Mouse (Mus musculus) adrenal gland, postnatal 10 days (tissue): Measurements from ENCODE around the gene Gfi1b. TPM values are rescaled to one million over a fixed set of nuclear protein-coding genes. Genes with fewer than 3 reads are reported as not detected.

Experiments
- DNase-seq: peaks from one replicate; pipeline ENCODE4 v3.0.0; 2021; ENCODE audit warnings: mixed read lengths
- total RNA-seq, 2 experiments: library from RNA; stranded (reverse); gene quantifications; 2 replicates each; pipeline ENCODE4 v1.2.3; 2021

Gfi1b gene
- total RNA-seq, 2 experiments from 2014 or later = 0.66 to 4.4 TPM

DNA sequence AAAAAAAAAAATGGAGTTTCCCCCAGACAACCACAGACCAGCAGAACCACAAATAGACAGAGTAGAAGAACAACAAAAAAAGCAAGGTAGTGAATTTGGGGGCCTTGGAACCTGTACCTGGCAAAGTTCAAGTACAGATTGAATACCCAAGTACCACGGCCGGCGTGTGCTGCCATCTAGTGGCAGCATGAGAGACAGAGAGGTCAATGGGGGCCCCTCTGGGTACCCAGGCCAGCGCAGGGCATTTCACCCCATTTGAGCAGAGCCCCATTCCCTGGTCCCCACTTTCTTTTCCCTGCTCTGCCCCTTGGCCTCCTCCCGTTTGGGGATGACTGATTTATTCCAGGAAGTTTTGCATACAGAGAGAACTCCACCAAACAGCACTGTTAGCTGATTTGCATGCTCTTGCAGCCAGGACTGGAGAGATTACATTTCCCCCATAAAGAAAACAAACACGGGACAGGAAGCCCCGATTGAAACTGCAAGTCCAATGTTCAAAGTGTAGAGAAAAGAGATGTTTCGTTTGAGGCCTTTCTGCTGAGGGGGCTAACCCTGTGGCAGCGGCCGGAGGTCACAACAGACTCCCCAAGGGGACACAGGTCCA lies 841 bp upstream of the Gfi1b start:
- DNase-seq = peak; percentile 53

- DNase-seq = no peak
Observed at GRCm38 (mm10) chr2:28621111-28621510, 671 bp downstream of the Gfi1b start.

DNA sequence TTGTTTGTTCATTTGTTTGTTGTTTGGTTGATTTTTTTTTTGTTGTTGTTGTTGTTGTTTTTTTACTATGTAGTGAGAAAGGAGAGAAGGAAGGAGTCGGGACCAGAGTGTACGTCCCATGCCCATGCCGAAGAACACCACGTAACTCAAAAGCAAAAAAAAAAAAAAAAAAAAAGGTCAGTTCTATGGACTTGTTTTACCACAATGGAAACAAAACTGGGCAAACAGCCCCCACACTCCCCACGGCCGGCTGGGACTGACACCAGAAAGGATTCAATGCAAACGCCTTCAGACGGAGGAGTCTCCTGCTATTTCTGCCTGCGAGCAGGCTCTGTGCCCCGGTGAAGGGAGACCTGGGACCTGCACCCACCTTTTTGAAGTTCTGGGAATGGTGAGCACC lies 1.3 kb downstream of the Gfi1b start:
- DNase-seq = no peak

DNA sequence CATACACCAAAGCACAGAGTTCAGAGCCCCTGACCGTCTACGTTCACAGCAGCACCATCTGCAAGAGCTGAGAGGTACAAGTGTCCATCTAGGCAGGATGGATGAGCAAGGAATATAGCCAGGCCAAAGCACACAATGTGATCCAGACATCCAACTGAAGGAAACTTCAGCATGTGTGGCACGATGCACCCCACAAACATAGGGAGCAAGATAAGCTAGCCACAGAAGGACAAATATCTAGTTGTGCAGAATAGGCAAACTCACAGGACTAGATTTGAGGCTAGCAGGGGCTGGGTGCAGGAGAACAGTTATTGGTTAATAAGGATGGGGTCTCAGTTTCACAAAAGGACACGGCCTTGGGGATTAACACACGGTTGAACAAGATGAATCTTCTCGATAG lies 2.4 kb downstream of the Gfi1b start:
- no peak for DNase-seq

DNA sequence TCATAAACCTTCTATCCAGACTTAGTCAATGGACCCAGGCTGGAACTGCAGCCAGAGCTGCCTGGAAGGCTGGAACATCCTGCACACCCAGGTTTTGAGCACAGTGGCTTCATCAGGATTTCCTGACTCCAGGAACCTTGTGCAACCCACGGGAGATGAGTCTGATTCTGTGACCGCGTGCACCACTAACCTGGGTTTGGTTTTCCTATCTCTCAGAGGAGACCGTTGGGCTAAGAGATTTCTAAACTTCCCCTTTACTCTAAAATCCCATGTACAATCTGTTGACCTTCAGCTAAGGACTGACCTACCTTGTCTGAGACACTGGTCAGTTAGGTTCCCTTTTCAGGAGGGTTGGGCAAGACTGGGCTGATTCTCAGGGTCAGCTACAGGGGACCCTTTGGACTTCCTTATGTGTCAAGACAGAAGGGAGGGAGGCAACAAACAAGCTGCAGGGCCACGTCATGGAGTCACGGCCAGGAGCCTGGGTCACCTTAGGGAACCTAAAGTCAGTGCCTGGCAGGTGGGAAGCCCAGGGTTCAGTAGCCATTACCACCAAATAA lies 2.9 kb downstream of the Gfi1b start:
- DNase-seq = no peak

DNA sequence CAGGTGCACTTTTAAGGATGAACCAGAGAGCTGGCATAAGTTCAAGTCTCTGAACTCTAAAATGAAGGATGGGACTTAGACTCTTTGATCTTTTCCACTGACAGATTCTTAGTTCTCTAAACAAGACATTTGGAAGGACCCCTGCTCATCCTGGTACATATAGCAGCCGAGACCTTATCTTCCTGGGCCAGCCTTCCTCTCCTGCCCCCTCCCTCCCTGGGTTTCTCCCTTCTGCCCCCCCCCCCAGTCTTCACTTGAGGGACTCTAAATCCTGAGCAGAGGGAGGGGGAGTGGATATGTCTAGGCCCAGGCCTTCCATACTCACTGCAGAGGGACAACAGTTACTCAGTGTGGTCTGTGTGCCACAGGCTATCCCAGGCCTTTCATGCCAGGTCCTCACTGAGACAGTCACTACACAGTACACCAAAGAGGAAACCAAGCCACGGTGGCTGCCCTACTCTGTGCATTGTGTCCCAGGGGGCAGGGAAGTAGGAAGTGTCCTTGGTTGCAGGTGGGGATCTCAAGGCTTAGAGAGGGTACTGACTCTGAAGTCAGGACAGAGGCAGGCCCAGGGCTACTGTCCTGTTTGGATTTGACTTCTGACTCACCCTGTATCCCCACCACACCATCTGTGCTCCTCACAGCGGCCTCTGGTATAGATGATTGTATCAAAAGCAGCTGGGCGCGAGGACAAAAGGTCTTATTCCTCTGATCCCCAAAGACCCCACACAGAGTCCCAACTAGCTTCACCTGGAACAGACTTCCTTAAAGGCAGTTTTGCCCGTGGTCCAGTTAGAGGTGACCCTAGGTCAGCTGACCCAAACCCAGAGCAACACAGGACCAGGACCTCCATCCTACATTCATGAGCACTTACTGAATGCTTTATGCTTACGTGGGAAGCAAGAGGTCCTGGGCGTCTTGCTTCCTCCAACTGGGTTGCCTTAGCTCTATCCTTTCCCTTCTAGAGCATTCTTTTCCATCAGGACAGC lies 4.0 kb downstream of the Gfi1b start:
- DNase-seq = no peak

GRCm38 (mm10) chr2:28616874-28617273 lies 4.9 kb downstream of the Gfi1b start:
- no peak for DNase-seq

DNA sequence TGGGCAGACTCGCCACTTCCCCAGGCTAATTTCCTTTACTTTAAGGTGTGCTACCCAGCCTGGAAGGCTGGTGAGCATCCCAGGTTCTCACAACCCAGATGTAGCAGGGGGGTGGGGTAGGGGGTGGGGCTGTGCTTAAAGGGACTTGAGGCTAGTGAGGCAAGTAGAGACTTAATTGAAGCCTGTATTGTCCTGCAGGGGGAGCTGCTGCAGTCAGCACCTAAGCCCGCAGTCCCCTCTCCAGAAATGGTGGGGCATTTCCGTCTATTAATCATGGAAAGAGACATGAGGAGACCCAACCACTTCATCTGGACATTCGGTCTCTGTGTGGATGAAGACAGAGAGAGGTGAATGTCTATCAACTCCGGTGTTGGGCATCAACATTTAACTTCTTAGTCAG lies 5.4 kb downstream of the Gfi1b start:
- no peak for DNase-seq

- no peak for DNase-seq
Observed at GRCm38 (mm10) chr2:28613599-28613998, 8.2 kb downstream of the Gfi1b start.

DNA sequence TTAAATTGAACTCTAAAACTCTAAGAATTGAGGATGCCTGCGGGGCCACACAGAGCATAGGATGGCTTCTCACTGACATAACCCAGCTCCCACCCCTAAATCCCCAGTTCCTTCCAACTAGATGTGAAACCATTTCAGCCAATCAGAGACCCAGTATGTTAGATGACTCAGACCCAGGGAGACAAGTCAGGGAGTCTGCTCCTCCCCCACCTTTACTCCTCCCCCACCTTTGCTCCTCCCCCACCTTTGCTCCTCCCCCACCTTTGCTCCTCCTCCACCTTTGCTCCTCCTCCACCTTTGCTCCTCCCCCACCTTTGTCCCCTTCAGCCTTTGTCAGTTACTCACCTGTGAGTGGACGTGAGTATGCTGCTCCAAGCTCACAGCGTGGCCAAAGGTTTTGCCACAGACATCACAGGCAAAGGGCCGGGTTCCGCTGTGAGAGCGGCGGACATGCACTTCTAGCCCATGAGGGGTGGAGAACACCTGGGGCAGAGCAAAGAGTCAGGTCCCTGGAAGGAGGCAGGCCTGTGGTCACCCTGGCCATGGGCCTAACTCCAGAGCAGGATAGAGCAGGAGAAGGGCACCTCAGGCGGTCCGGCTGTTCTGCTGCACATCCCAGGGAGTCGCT lies 9.2 kb downstream of the Gfi1b start:
- DNase-seq = no peak

DNA sequence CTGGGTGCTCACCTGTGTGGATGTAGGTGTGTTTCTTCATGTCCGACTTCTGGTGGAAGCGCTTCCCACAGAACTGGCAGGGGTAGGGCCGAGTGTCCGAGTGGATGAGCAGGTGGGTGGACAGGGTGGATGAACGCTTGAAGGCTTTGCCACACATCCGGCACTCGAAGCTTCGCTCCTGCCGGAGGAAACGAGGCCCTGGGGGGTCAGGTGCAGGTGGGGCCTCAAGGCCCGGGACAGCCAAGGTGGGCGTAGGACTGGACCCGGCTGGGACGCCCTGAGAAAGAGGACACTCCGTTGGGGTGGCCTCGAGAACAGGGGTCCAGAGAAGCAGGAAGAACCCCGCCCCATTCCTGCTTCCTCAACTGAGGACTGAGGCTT lies 10.4 kb downstream of the Gfi1b start:
- DNase-seq = no peak

DNA sequence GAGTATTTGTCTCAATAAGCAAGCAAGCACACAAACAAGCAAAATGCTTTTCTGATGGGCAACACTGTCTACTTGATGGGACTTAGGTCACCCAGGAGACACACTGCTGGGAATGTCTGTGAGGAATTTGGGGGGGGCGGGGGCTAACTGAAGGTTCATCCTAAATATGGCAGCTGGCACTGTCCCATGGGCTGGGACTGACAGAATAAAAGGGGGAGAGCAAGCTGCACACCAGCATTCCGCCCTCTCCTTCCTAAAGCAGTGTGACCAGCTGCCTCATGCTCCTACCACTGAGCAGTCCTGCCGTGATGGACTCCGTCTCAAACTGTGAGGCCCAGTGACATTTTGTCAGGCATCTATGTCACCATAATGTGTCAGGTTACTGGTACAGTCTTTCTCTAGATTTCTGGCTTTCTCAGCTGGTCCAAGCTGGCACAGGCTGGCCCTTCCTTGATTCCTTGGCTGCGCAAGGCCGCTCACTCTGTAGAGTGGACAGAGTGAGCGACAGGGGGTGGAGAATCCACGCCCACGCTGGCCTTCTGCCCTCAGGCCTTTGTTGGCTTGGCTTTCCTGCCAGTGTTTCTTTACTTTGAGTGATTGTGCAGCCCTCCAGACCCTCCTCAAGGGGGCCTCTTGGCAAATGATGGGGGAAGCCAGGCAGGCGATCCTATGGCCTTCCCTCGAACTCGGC lies 10.9 kb downstream of the Gfi1b start:
- no peak for DNase-seq

DNA sequence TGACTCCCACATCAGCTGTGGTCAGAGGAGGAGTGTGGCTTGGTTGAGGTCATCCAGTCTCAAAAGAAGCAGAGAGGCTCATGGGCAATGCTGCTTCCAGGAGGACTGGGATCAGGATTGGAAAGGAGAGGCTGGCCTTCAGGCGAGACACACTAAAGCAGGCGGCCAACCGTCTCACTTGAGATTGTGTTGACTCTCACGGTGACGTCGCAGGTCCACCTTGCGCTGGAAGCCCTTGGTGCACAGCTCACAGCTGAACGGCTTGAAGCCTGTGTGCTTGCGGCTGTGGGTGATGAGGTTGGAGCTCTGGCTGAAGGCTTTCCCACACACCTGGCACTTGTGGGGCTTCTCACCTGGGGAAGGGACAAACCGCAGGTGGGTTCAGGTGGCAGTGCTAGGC lies 11.9 kb downstream of the Gfi1b start:
- DNase-seq = no peak

DNA sequence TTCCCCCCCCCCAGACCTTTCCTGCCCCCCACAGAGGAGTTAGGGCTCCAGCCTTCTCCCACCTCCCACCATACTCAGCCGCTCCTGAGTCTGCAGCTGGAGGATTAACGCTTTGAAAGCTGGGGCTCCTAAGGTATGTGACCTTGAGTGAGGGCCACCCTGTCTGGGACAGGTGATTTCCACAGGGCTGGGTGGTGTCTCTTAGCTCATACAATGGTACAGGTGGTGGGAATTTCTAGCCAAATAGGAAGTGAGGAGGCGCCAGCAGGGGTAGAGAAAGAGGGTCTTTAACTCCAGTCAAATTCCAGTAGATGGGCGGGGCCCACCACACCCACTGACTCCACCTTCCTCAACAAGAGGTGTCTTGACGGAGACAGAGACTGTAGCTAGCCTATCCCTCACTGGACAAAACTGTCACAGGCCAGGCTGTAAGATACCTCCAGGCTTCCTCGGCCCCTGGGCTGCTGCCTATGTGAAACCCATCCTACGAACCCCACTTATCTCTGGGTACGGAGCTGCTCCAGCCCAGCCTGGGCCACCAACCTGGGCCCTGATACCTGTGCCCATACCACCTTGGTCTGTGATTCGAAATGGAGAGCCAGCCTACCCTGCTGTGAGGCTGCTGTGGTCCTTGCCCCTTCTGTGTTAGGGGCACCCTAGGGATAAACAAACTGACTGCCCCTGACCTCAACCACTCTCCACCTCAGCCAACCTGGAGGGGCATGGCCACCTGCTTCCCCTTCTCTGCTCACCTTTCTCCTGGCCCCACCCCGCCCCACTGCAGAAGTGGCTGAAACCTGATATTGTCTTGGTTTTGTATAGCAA lies 14.2 kb downstream of the Gfi1b start:
- no peak for DNase-seq

DNA sequence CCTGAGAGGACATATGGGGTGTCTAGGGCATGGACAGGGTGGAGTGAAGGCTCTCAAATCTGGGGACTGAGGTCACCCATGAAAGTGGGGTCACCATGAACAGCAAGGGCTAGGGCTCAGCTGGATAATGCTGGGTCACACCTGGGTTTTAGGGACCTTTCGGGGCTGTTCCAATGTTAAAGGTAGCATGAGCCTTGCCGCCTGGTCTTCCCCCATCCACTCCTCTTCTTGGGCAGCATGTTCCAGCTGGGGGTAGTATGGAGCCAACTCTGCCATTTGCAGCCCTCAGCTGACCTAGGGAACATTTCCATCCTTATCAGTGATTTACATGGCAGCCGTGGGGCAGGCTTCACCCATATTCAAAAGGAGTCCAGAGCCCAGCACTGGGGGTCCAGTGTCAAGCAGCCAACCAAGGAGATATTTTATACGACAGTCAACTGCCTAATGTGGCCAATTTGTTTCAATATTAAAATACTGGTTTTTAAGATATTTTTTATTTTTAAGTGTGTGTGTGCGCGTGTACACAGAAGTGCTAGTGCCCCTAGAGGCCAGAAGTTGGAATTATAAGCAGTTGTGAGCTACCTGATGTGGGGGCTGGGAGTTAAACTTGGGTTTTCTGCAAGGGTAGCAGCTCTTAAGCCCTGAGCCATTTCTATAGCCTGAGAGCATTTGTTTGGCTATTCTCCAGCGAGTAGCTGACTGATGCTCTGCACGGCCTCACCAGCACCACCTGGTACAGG lies 15.0 kb downstream of the Gfi1b start:
- DNase-seq = no peak

- DNase-seq = no peak
Observed at GRCm38 (mm10) chr2:28605789-28606541, 15.8 kb downstream of the Gfi1b start.

- no peak for DNase-seq
Observed at GRCm38 (mm10) chr2:28603542-28603941, 18.2 kb downstream of the Gfi1b start.

- no peak for DNase-seq
Observed at GRCm38 (mm10) chr2:28601720-28602590, 19.8 kb downstream of the Gfi1b start.

DNA sequence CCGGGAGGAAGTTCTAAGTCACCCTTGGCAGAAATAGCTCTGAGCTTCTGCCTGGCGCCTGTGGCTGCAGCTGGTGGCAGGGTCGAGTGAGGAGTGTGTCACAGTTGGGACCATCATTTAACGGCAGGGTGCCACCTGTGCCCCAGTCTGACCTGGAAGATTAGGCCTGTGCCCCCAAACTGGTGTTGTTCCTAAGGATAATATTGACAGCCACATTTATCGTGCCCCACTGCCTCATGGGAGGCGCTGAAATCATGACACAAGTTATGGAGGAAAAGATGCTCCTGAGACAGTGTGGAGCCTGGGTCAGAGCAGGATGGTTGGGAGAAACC lies 22.2 kb downstream of the Gfi1b start:
- DNase-seq = no peak
